Mouse (Mus musculus): ENCODE results near the gene Srebf2. TPM values are rescaled to one million over a fixed set of nuclear protein-coding genes. Genes with fewer than 3 reads are reported as not detected.
A peak's percentile ranks its signal among the peaks of the same experiment; 100 is the strongest.

Gene Srebf2
- polyA plus RNA-seq, 1 experiment: 240 TPM

DNA sequence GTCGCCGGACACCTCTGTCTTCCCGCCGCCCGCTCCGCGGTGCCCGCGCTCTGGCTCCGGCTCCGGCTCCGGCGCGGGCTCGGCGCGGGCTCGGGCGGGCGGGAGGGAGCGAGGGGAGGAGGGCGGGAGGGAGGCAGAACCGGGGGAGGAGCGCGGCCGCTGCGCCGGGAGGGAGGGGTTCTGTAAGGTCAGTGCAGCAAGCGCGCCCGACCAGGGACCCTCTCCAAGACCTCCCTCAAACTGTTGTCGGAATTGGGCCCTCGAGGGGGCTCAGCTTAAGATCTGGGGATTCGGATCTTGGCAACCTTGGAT, 65.7 kb downstream of the Srebf2 start, which contains the start of gene Shisa8:
Shisa8 (minus strand) TSS at position 64 of the 312 bp plus-strand sequence.
- Histone ChIP-seq H3K27me3 (ENCODE audit: control insufficient read depth, insufficient read depth, low read length) (peaks cover 39% of the 10 kb centered on the region), H3K4me3 (ENCODE audit: low read depth, low read length) (peak within 1 kb of the TSS; percentile 47), H3K4me1 (ENCODE audit: control insufficient read depth, insufficient read depth, insufficient read length, low read length) (peaks cover 9% of the 10 kb centered on the region; the same call in 1 of the 2 replicates), H3K36me3 (ENCODE audit: control insufficient read depth, insufficient read depth, low read length) (no peaks in the 10 kb centered on the region), H3K27ac (ENCODE audit: insufficient read depth, low read depth, low read length) (no peak within 1 kb of the TSS)
- TF ChIP-seq CTCF (IDR thresholded peaks at IDR 0.05; ENCODE audit: extremely low read depth, insufficient read length, insufficient replicate concordance, low read depth, low read length) (no peak), POLR2A (IDR thresholded peaks at IDR 0.05; ENCODE audit: low read depth, low read length) (no peak)
- whole genome bisulfite sequencing: 0% methylated on average over 29 of the region's 34 CpGs

DNA sequence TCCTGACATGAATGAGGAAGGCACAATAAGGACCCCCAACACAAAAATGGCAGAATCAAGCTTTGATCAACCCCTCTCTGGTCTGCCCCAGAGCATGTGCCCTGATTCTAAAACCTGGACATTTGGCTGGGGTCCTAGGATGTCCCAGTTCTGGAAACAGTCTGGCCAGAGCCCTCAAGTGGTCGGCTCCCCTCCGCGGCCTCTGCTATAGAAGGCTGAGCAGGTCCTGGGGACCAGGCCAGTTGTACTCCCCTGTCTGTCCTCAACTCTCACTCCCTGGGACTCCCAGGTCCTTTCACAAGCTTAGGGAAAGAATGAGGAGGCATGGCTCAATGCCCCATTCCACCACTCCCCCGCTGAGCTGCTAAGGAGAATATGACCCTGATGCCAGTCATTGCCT, 66.2 kb downstream of the Srebf2 start:
- H3K4me1 ChIP-seq (ENCODE audit: control insufficient read depth, insufficient read depth, insufficient read length, low read length): peaks cover 9% of the 10 kb centered on the region; the same call in 1 of the 2 replicates
- H3K27ac ChIP-seq (ENCODE audit: insufficient read depth, low read depth, low read length): no peak overlapping the region
- no peak for TF ChIP-seq POLR2A (IDR thresholded peaks at IDR 0.05; ENCODE audit: low read depth, low read length)
- no peak for TF ChIP-seq CTCF (IDR thresholded peaks at IDR 0.05; ENCODE audit: extremely low read depth, insufficient read length, insufficient replicate concordance, low read depth, low read length)
- WGBS: 27% methylated on average over 4 of the region's 4 CpGs
- H3K27me3 ChIP-seq (ENCODE audit: control insufficient read depth, insufficient read depth, low read length): peaks cover 39% of the 10 kb centered on the region
- H3K36me3 ChIP-seq (ENCODE audit: control insufficient read depth, insufficient read depth, low read length): no peaks in the 10 kb centered on the region
- no peak overlapping the region for H3K4me3 ChIP-seq (ENCODE audit: low read depth, low read length)

DNA sequence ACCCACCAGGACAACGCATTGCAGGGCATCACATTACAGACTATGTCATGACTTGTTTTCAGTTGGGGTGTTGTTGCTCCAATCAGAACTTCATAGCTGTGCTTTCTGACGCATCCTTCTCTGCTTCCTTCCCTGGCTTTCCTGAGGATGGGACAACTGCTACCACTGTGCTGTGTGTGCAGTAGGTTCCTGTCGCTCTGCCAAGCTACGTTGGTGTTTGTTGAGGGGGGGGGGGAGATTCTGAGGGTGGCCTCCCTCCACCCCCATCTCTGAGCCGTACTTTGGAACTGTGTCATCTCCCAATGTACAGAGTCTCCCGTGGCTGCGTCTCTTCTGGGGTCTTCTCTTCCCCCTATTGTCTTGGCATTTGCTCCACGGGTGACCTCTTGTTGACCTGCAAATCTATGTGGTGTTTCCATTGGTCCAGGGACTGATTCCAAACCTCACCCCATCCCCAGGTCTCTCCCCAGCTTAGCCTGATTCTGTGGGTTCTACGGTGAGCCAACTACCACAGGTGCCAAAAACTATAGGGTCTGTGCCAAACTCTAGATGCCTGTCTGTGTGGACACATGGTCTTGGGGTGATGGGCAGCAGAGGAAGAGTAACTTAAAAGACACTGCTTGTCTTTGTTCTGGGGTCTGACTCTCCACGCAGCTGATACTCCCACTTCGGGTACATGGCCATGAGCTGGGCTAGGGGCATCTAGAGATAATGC, 68.5 kb downstream of the Srebf2 start:
- 37% methylated on average over 11 of the region's 11 CpGs for whole genome bisulfite sequencing
- peaks cover 12% of the 10 kb centered on the region for H3K4me1 ChIP-seq (ENCODE audit: control insufficient read depth, insufficient read depth, insufficient read length, low read length)
- H3K4me3 ChIP-seq (ENCODE audit: low read depth, low read length): no peak overlapping the region
- TF ChIP-seq POLR2A (IDR thresholded peaks at IDR 0.05; ENCODE audit: low read depth, low read length) (no peak), CTCF (IDR thresholded peaks at IDR 0.05; ENCODE audit: extremely low read depth, insufficient read length, insufficient replicate concordance, low read depth, low read length) (no peak)
- no peaks in the 10 kb centered on the region for H3K36me3 ChIP-seq (ENCODE audit: control insufficient read depth, insufficient read depth, low read length)
- no peak overlapping the region for H3K27ac ChIP-seq (ENCODE audit: insufficient read depth, low read depth, low read length)
- peaks cover 39% of the 10 kb centered on the region for H3K27me3 ChIP-seq (ENCODE audit: control insufficient read depth, insufficient read depth, low read length)

DNA sequence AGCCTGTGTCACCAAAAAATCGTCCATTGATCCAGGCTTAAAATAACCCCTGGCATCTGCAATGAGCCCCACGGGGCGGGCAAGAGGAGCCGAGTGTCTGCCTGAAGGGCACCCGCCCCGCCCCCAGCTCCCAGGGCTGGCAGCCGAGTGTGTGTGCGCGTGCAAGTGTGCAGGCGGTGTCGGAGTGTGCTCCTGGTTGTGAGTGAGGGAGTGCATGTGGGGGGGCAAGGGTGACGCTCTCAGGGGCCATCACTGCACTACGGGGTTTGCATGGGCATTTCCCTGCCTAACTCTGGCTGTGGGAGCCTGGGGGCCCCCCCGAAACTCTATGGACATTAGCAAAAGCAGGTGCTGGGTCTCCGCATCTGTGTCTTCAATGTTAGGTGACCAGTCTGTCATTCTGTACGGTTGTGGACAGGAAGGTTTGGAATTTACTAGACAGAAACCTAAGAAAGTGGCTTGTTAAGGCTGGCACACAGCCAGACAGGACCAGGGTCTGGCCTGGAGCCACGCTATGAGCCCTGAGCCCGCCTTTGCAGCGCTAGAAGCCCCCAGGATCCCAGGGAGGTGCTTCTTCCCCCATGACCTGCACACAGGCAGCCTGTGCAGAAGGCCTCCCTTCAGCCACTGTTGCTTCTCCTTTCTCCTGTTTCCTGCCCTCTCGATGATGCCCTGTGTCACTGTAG, 69.3 kb downstream of the Srebf2 start:
- Histone ChIP-seq H3K4me3 (ENCODE audit: low read depth, low read length) (no peak overlapping the region), H3K27me3 (ENCODE audit: control insufficient read depth, insufficient read depth, low read length) (peaks cover 33% of the 10 kb centered on the region), H3K4me1 (ENCODE audit: control insufficient read depth, insufficient read depth, insufficient read length, low read length) (peaks cover 12% of the 10 kb centered on the region), H3K36me3 (ENCODE audit: control insufficient read depth, insufficient read depth, low read length) (no peaks in the 10 kb centered on the region), H3K27ac (ENCODE audit: insufficient read depth, low read depth, low read length) (no peak overlapping the region)
- TF ChIP-seq POLR2A (IDR thresholded peaks at IDR 0.05; ENCODE audit: low read depth, low read length) (no peak), CTCF (IDR thresholded peaks at IDR 0.05; ENCODE audit: extremely low read depth, insufficient read length, insufficient replicate concordance, low read depth, low read length) (no peak)
- WGBS: 50% methylated on average over 20 of the region's 20 CpGs

DNA sequence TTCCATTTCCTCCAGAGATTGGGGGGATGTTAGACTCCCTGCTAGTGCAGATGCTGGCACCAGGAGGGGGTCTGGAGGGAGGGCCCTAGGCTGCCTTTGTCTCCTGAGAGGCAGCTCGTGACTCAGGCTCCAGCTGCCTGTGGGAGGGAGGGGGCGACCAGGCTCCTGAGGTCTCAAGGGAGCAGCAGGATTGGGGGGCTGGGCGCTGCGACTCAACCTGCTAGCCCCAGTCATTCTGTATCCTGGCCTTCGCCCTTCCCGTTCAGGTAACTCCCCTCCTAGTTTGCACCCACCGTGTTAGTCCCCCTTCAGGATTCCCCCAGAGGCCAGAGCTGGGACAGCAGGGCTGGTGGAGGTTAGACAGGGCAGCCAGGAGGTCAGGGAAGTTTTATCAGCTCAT, 70.1 kb downstream of the Srebf2 start:
- no peak overlapping the region for H3K4me3 ChIP-seq (ENCODE audit: low read depth, low read length)
- no peak for TF ChIP-seq POLR2A (IDR thresholded peaks at IDR 0.05; ENCODE audit: low read depth, low read length)
- TF ChIP-seq CTCF (IDR thresholded peaks at IDR 0.05; ENCODE audit: extremely low read depth, insufficient read length, insufficient replicate concordance, low read depth, low read length): no peak
- no peaks in the 10 kb centered on the region for H3K36me3 ChIP-seq (ENCODE audit: control insufficient read depth, insufficient read depth, low read length)
- H3K4me1 ChIP-seq (ENCODE audit: control insufficient read depth, insufficient read depth, insufficient read length, low read length): peaks cover 7% of the 10 kb centered on the region
- H3K27me3 ChIP-seq (ENCODE audit: control insufficient read depth, insufficient read depth, low read length): peaks cover 26% of the 10 kb centered on the region
- no peak overlapping the region for H3K27ac ChIP-seq (ENCODE audit: insufficient read depth, low read depth, low read length)
- 29% methylated on average over 7 of the region's 7 CpGs for WGBS

DNA sequence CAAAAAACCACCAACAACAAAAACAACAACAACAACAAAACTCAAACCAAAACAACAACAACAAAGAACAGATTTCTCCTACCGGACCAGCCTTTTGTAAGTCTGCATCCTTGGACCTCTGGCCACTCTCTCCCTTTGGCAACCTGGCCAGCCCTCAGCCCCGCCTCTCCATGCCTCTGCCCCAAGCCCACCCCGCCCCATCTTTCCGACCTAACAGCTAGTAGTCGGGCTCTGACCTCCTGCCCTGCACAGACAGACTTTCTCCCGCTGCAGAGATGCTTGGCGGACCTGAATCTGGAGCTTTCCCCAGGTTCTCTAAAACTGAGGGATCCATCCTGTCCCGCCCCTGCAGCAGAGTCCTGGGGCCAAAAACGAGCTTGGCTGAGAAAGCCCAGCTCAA, 71.0 kb downstream of the Srebf2 start:
- TF ChIP-seq POLR2A (IDR thresholded peaks at IDR 0.05; ENCODE audit: low read depth, low read length) (no peak), CTCF (IDR thresholded peaks at IDR 0.05; ENCODE audit: extremely low read depth, insufficient read length, insufficient replicate concordance, low read depth, low read length) (no peak)
- Histone ChIP-seq H3K4me1 (ENCODE audit: control insufficient read depth, insufficient read depth, insufficient read length, low read length) (peaks cover 3% of the 10 kb centered on the region; the same call in 1 of the 2 replicates), H3K27ac (ENCODE audit: insufficient read depth, low read depth, low read length) (no peak overlapping the region), H3K4me3 (ENCODE audit: low read depth, low read length) (no peak overlapping the region), H3K27me3 (ENCODE audit: control insufficient read depth, insufficient read depth, low read length) (peaks cover 17% of the 10 kb centered on the region; the same call in 1 of the 2 replicates), H3K36me3 (ENCODE audit: control insufficient read depth, insufficient read depth, low read length) (no peaks in the 10 kb centered on the region)
- WGBS: 47% methylated on average over 9 of the region's 9 CpGs
